Mouse (Mus musculus) yolk sac, embryonic 10.5 days (tissue): ENCODE data around the gene Pacrg.

Source experiments
- DNase-seq: peaks from one replicate; pipeline ENCODE4 v3.0.0-alpha.2; 2017; ENCODE audit warnings: low spot score

The Pacrg gene

GRCm38 (mm10) chr17:10406311-10406710 lies 433.8 kb downstream of the Pacrg start:
- no peak for DNase-seq

- DNase-seq, result no peak
Measured at GRCm38 (mm10) chr17:10405906-10406305, 434.2 kb downstream of the Pacrg start.

- DNase-seq, result no peak
Measured at GRCm38 (mm10) chr17:10403186-10403585, 436.9 kb downstream of the Pacrg start.

GRCm38 (mm10) chr17:10402064-10402640 lies 438.0 kb downstream of the Pacrg start:
- DNase-seq, result no peak

GRCm38 (mm10) chr17:10401529-10401928 lies 438.6 kb downstream of the Pacrg start:
- DNase-seq, result no peak

- no peak for DNase-seq
Measured at GRCm38 (mm10) chr17:10399706-10400105, 440.4 kb downstream of the Pacrg start.

- DNase-seq, result no peak
Measured at GRCm38 (mm10) chr17:10398871-10399270, 441.2 kb downstream of the Pacrg start.

- no peak for DNase-seq
Measured at GRCm38 (mm10) chr17:10397924-10398627, 442.0 kb downstream of the Pacrg start.

GRCm38 (mm10) chr17:10397336-10397735 lies 442.8 kb downstream of the Pacrg start:
- no peak for DNase-seq

GRCm38 (mm10) chr17:10396863-10397262 lies 443.2 kb downstream of the Pacrg start:
- DNase-seq, result no peak

GRCm38 (mm10) chr17:10394855-10395254 lies 445.3 kb downstream of the Pacrg start:
- no peak for DNase-seq

- no peak for DNase-seq
Measured at GRCm38 (mm10) chr17:10393766-10394165, 446.3 kb downstream of the Pacrg start.

GRCm38 (mm10) chr17:10392342-10393034 lies 447.6 kb downstream of the Pacrg start:
- DNase-seq, result no peak

GRCm38 (mm10) chr17:10390232-10391172 lies 449.6 kb downstream of the Pacrg start:
- DNase-seq, result peak; percentile 27

GRCm38 (mm10) chr17:10389740-10390139 lies 450.4 kb downstream of the Pacrg start:
- DNase-seq, result no peak

- no peak for DNase-seq
Measured at GRCm38 (mm10) chr17:10386548-10386947, 453.6 kb downstream of the Pacrg start.

GRCm38 (mm10) chr17:10383406-10383805 lies 456.7 kb downstream of the Pacrg start:
- no peak for DNase-seq

- no peak for DNase-seq
Measured at GRCm38 (mm10) chr17:10378467-10379175, 461.5 kb downstream of the Pacrg start.

GRCm38 (mm10) chr17:10377606-10378005 lies 462.5 kb downstream of the Pacrg start:
- no peak for DNase-seq

- DNase-seq, result no peak
Measured at GRCm38 (mm10) chr17:10374316-10374715, 465.8 kb downstream of the Pacrg start.

GRCm38 (mm10) chr17:10373727-10374126 lies 466.4 kb downstream of the Pacrg start:
- DNase-seq, result no peak
